Mouse (Mus musculus) heart, postnatal 14 days (tissue): ENCODE results near the gene Ufsp1. TPM values are rescaled to one million over a fixed set of nuclear protein-coding genes. Genes with fewer than 3 reads are reported as not detected.

ENCODE experiments used
- DNase-seq, 2 experiments: peaks; one replicate each; pipeline ENCODE4 v3.0.0; 2021 to 2022
- intact Hi-C: fragments of 180-260 bp; cut with DNase I; formaldehyde crosslinking; loops from one replicate; pipeline ENCODE4 v1.15.1; 2025
- total RNA-seq, 2 experiments: library from RNA; stranded (reverse); gene quantifications; 2 replicates each; pipeline ENCODE4 v1.2.3; 2021

The Ufsp1 gene
- total RNA-seq, 2 experiments from 2014 or later = 6.7 to 8.5 TPM

DNA sequence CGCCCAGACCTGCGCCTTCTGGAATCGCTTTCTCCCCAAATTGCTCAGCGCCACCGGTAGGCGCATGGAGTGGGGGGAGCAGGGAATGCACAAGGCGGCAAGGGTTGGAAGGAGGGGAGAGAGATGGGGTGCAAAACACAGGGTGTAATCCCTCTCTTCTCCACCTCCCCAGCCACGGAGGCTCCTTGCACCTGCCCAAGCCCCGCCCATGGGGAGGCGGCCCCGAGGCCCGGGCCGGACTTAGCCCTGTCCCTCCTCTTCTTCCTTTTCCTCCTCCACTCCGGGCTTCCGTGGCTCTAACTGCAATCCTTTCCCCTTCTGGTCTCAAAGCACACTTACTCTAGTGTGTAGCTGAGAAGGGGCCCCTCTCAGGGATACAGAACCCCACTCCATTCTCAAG is 1.1 kb upstream of the Ufsp1 start:
- intact Hi-C loops = loop anchor here (2.0 to 5.0 kb wide), 2 partner anchors 86 to 209 kb away; partner anchors contain the start of gene Pop7
- DNase-seq = peak; percentile 73 to 77

DNA sequence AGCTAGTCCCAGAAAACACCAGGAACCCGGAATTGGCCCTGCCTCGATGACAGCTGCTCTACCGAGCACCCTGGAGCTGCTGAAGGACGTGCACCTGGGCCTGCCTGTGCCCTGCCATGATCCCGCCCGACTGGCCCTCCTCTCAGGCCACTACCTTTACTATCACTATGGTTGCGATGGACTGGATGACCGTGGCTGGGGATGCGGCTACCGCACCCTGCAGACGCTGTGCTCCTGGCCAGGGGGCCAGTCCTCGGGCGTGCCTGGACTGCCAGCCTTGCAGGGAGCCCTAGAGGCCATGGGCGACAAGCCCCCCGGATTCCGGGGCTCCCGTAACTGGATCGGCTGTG is 290 bp downstream of the Ufsp1 start:
- peak in 1 of 2 experiments; percentile 27 for DNase-seq
- intact Hi-C loops = loop anchor here (5.0 kb wide), 1 partner anchor 208 kb away; the partner anchor contains the start of gene Pop7

DNA sequence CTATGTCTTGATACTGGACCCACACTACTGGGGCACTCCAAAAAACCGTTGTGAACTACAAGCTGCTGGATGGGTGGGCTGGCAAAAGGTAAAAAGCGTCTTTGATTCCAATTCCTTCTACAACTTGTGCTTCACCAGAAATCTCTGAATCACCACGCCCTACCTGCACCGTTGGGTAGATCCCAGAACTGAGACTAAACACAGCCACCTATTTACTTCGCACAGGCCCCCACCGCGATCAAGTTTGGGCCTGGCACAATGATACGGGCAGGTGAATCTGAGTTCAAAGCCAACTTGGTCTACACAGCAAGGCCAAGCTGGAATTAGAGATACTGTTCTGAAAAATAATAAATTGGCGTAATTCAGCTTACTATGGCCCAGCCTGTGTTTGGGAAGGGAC is 867 bp downstream of the Ufsp1 start:
- intact Hi-C loops = no loop called here

DNA sequence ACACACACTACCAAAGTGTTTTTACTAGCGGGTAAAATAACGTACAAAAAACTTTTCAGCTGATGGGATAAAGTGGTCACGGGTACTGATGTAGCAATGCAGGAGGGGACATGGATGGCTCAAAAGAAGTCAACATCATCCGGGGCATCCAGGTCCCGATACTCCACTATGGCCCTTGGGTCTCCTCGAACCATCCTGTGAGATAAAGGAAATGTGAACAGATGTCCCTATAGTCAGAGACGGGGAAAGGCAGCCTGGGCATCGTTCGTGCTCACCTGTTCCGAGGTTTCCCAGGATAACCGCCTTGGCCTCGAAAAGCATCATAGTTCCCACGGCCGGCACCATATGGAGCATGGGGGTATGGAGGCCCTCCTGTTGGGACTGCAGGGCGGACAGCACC is 1.3 kb downstream of the Ufsp1 start:
- intact Hi-C loops = no loop called here

More for the DNA sequence above, 867 bp downstream of the Ufsp1 start:
- DNase-seq = no peak

DNA sequence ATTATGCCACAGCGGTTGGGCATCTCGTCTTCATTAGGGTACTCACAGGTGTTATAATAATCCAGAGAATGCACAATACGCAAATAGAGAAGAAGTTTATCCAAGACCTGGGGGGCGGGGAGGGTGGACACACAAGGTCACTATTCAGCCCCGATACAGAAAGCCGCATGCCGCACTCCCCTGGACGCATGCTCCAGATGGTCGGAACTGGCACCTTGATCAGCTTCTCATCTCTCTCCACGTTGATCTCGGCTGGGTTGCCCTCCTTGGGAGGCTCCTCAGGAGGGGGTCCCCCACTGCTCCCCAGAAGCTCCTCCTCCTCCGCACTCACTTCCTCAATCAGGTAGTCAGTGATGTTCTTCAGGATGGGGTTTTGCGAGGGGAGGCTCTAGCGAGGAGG is 2.7 kb downstream of the Ufsp1 start:
- no peak for DNase-seq
- intact Hi-C loops = no loop called here

More for the DNA sequence above, 1.3 kb downstream of the Ufsp1 start:
- DNase-seq = no peak

DNA sequence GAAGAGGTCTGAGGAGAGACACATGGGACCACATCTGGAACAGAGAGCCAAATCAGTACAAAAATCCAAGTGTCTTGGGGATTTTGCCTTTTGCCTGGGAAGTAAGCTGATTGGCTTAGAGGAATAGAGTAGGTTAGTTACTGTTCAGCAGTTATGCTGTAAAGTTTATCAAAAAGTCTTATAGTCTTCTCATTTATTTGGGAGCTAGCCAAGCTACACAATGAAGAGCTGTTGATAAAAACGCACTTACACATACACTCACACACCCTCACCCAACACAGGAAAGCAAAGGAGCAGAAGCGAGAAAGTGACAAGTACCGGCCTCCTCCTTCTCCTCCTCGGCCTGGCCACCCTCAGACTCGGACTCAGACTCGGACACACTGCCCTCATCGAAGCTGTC is 4.8 kb downstream of the Ufsp1 start:
- intact Hi-C loops = no loop called here
- no peak for DNase-seq

DNA sequence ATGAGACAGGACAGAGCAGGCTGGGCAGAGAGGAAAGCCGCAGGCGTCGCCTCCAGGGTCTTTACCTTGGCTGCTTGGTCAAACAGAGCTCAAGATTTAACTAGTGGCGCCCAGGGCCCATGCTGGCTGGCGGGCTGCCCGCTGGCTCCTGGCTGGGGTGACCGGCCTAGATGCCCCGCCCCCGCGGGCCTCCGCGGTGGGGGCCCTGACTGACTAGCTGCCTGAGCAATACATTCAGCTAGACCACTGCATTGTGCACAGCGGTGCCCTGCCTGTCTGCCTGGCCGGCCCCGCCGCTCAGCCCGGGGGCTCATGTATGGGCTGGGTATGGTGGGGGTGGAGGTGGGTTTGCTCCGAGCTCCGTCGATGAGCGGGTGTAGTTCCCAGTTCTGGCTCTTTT is 6.8 kb downstream of the Ufsp1 start:
- intact Hi-C loops = no loop called here
- peak in 1 of 2 experiments; percentile 23 for DNase-seq

DNA sequence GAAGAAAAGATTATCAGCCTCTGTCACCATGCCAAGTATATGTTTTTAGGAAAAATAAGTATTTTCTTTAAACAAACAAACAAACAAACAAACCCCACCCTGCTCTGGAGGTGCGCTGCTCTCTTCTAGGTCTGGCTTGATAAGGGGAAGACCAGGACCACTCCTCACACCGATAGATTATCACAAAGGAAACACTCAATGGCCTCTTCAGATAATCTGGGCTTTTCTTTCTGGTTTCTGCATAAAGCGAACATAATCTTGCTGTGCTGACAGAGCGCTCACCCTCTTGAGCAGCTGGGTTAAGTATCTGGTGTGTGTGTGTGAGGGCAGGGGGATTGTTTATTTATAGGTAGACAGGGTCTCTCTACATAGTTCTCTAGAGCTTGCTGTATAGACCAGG is 9.2 kb downstream of the Ufsp1 start:
- no peak for DNase-seq
- intact Hi-C loops = no loop called here

DNA sequence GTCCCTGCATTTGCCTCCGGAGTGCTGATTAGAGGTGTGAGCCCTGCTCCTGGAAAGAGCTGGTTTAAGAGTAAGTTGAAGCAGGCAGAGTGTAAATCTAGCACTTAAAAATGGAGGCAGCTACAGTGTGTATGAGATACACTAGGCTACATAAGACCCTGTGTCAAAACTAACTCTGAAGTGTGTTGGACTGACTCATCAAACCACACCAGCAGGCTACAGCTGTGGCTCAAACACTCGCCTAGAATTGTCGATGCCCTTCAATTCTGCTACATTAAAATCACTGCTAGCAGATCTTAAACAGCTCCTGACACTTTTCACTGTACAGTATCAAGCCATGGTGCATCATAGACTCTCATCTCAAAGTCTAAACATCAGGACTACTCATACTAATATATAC is 9.7 kb downstream of the Ufsp1 start:
- intact Hi-C loops = no loop called here
- DNase-seq = no peak

DNA sequence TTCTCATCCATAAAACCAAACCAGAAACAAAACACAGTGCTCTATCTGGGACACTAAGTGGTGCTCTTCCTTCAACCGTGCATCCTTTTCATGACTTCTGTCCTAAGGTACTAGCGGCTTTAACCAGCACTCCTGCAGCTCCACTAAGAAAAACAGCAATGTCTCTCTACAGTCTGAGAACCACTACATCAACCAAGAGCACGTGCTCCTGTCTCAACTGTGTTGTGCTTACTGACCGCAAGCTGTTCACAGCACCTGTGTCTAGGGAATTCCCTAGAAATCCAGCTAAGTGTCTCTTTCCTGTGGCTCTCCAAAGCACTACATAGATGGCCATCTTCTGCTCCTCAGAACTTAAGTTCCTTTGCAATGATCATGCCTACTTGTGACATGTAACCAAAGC is 10.4 kb downstream of the Ufsp1 start:
- intact Hi-C loops = no loop called here
- no peak for DNase-seq

DNA sequence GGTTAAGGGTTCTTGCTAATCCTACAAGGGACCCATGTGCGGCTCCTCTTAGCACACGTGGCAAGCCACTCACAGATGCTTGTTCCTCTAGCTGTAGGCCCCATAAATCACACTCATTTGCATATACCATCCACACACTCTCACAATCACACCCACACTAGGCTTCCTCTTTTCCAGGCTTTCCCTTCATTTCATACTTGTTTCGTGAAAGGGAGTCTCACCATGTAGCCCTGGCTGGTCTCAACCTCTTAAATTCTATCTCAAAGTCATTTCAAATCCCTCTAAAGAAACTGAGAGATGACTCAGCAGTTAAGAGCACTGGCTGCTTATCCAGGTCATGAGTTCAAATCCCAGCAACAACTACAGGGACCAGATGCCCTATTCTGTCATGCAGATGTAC is 11.4 kb downstream of the Ufsp1 start:
- intact Hi-C loops = no loop called here
- DNase-seq = no peak

DNA sequence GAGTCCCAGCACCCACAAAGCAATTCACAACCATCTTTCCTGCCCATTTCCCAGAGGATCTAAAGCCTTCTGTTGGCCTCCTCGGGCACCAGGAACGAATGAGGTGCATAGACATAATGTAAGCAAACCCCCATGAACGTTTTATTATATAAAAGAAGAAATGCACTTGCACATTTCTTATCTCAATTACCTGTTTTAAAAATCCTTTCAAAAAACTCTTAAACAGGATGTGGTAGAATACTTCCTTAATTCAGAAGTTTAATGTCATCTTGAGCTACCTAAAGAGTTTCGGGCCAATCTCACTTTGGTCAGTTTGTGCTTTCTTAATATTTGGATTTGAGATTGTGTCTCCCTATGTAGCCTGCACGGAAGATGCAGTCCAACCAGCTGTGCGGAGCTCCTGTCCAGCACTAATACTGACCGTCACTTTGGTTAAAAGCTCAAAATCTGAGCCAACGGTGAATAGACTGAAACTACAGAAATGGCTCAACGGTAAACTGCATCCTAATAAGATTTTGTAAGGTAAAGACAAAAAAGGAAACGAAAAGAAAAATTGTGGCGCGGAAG is 12.1 kb downstream of the Ufsp1 start:
- DNase-seq = no peak
- intact Hi-C loops = no loop called here

DNA sequence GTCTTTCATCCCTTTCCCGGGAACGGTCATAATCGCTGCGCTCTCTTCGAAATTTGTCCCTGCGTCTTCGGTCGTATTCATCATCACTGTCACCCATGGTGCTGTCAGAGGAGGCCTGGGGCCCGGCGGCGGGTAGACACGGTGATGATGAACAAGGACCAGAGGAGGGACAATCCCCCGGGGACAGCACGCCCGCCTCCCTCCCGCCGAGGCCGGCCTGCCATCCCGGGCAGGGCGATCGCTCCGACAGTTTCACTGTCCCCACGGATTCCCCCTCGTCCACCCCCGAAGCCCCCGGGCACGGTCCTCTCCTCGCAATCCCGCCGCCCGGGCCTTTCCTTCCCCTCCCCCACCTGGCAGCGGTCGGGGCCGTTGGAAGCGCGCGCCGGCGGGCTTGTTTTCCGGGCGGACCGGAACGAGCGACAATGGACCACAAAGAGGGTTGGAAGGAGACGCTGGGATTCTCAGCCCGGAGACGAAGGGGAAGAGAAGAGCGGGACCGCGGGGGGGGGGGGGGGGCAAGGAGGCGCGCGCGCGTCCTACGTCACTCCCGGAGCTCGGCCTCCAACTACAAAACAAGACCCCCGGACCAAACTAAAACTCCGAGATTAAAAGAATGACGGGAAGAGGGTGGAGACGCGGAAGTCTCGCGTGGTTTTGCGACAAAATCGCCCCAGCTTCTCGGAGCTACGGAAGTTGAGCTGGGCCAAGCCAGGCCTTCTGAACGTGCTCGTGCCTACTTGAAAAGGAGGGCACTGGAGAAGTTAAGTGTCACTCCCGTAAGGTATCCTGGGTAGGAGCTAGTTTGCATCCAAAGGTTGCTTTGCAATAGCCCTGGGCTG is 12.9 kb downstream of the Ufsp1 start, which contains the start of gene Srrt:
TSS of gene Srrt (minus strand) at position 604 of the 842 bp plus-strand sequence.
- DNase-seq = peak; percentile 89 to 91
- intact Hi-C loops = no loop called here

DNA sequence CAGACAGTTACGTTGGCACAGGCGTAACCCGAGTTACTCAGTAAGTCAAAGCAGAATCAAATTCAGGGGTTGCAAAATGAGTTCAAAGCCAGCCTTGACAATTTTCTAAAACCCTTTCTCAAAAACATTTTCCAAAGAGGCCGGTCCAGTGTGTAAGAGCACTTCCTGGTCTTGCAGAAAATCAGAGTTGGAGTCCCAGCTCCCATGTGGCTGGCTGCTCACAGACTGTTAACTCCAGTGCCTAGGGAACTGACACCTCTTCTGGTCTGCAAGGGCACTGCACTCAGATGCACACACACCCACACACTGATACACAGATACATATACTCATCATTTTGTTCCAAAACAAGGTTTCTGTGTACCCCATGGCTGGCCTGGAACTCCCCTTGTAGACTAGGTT is 13.9 kb downstream of the Ufsp1 start:
- intact Hi-C loops = no loop called here
- DNase-seq = no peak

DNA sequence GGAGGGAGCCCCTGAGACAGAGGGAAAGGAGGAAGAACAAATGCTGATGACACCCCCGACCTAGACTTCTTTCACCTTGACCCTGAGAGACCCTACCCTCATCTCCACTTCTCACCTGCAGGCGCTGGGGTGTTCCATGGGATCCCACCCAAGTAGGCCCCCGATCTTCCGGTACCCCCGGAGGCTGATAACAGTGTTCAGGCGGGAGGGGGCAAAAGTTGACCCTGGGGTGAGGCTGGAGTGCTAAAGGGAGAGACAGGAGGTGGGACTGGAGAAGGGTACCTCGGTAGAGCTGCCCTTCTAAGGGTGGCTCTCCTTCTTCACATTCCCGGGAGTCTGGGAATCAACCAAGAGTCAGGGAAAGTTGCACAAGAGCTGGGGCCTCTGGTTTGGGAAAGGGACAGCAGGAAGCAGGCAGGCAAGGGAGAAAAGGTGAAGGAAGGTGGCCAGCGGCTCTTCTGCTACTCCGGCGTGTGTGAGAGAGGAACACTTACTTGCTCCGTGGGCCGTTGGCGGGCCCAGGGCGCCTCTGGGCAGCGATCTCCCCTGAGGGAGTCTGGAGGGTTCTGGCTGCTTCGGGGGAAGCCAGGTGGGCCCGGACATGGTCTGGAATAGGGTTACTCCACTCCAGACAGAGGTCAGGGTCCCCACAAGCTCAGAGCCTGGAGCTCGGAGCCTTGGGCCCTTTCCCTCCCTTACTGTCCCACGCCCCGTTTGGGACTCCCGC is 19.2 kb downstream of the Ufsp1 start:
- DNase-seq = no peak
- intact Hi-C loops = loop anchor here (2.0 kb wide), 1 partner anchor 23 kb away; no protein-coding TSS in a partner anchor

DNA sequence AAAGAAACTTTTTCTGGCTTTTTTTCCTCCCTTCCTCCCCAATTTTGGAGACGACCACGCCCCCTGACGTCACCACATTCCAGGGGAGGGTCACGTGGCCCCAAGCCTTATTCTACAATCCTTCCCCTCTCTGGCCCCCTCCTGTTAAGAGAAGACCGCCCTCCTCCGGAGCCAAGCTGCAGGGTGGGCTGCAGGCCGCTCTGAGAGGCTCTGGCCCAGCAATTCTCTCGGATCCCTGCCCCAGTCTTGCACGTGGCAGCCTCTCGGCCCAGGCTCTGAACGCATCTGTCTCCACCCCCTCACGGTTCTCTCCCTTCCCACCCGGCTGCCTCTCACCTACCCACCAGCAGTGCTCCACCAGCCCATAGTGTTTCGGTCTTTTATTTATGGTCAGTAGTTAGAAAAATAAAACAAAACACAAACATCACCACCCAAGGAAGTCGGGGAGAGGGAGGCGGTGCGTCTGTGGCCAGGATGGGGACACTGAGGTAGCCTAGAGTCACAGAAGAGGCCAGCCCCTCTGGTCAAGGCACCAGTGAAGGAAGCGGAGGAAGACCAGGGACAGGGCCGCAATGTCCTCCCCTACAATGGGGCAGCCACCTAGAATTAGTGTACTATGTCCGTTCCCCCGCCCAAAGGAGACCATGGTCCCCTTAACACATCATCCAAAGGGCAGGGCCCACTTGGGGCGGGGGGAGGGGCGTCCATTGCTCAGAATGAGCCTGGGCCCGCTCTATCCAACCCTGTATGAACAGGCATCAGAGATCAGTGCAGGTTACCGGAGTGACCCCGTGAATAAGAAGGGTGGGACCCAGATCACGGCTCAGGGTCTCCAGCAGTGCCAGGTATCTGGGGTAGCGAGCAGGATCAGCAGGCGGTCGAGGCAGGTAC is 20.0 kb downstream of the Ufsp1 start, which contains the start of gene Trip6:
TSS of gene Trip6 (minus strand) at position 212 of the 891 bp plus-strand sequence.
- intact Hi-C loops = loop anchor here (2.0 kb wide), 1 partner anchor 24 kb away; no protein-coding TSS in a partner anchor
- peak; percentile 85 to 91 for DNase-seq

DNA sequence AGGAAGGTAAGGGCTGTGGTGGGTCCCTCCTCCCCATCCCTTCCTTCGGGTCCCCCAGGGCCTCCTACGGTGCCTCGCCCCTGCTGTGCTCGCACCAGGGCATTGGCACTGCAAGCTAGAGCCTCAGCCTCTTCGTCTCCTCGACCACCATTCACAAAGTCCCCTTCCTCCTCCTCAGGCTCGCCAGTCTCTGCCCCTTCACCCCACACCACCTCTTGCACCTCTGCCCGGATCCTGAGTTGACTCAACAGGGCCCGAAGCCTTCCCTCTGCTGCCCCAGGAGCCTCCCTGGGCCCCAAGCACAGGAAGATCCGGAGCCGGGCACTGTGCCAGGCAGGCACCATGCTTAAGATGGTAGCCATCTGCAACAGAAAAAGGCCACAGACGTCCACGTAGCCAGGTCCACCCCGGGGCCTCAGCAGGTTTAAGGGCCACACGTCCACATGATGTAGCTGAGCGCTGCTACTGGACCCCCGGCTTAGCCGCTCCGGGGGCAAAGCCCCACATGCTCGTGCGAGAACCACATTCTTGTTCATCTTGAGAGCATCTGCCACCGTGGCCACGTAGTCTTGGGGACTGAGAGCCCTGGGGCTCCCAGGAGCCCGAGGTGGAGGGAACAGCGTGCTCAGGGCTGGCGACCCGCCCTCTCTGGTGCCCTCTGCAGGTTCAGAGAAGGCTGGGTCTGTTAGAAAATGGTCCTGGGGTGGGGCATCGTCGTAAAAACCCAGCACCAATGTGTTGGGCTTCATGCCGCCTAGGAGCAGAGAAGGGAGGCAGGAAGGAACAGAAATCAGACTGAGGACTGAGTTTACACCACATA is 20.9 kb downstream of the Ufsp1 start:
- DNase-seq = peak; percentile 44 to 45
- intact Hi-C loops = loop anchor here (2.0 kb wide), 1 partner anchor 24 kb away; no protein-coding TSS in a partner anchor

DNA sequence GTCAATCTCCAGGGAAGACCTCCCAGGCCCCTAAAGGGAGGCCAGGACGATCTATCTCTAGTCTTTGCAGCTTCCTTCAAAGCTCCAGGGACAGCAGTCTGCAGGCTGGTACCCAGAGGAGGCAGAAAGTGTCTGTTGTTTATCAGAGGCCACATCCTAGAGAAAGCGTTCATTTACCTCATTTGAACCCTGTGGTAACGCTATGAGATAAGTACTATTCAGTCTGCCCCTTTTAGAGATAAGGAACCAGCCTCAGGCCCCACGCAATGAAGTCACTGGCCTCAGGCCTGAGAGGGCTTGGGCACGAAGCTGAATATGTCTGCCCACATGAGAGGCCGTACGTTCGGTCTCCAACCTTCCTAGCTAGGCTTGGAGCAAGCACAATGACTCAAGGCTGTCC is 22.9 kb downstream of the Ufsp1 start:
- intact Hi-C loops = no loop called here
- no peak for DNase-seq

DNA sequence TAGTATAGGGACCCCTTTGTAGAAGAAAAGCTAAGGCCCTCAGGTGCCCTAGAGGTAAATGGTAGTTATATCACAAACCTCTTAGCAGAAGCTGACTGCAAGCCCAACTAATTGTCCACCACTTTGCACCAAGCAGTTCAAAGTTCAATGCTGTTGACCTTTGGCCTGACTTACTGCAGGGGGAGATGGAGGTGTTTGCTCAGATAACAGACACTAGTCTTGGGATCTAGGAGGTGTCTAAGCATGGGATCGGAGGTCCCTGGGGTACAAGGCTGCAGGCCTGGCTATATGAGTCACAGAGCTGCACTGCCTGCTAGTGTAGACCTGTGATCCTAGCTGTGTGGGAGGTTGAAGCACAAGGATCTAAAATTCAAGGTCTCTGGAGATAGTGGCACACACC is 24.1 kb downstream of the Ufsp1 start:
- no peak for DNase-seq
- intact Hi-C loops = no loop called here
